Mouse (Mus musculus) layer of hippocampus, adult 18-20 months (tissue): ENCODE data around the gene Ttbk2. TPM values are rescaled to one million over a fixed set of nuclear protein-coding genes. Genes with fewer than 3 reads are reported as not detected.

Source experiments
- DNase-seq, 2 experiments: peaks; one replicate each; pipeline ENCODE4 v3.0.0; 2022; ENCODE audit warnings: low spot score in 2 of 2
- long read RNA-seq: library from polyadenylated mRNA; stranded (forward); transcript quantifications from one replicate; pipeline ENCODE4 v2.0.0, GENCODE M21; 2021
- total RNA-seq, 2 experiments: library from RNA; stranded (reverse); gene quantifications; 2 replicates each; pipeline ENCODE4 v1.2.3; 2021

Ttbk2 gene
- 10 to 100 TPM; 71.5 to 73.2 TPM for total RNA-seq
- long read RNA-seq, full-length matches to known transcripts: 2 of 23 reads
- long read RNA-seq, partial matches to known transcripts: 3 of 23 reads
- long read RNA-seq, other reads (novel, unspliced or antisense): 18 of 23 reads

GRCm38 (mm10) chr2:120850424-120851082 lies at the start of gene Ttbk2:
Ttbk2 (minus strand) TSS chr2:120850604.
- DNase-seq: peak; percentile 98 to 99

GRCm38 (mm10) chr2:120896361-120896760 lies 46.0 kb upstream of the Ttbk2 start:
- no peak for DNase-seq

- no peak for DNase-seq
These were observed 37.2 kb upstream of the Ttbk2 start for GRCm38 (mm10) chr2:120887601-120888000.

- peak in 1 of 2 experiments; percentile 50 for DNase-seq
These were observed 22.8 kb upstream of the Ttbk2 start for GRCm38 (mm10) chr2:120873192-120873591.

GRCm38 (mm10) chr2:120871447-120872336 lies 21.3 kb upstream of the Ttbk2 start:
- DNase-seq: peak in 1 of 2 experiments; percentile 56

GRCm38 (mm10) chr2:120867336-120867735 lies 16.9 kb upstream of the Ttbk2 start:
- DNase-seq: peak; percentile 62 to 73

GRCm38 (mm10) chr2:120866561-120866960 lies 16.2 kb upstream of the Ttbk2 start:
- DNase-seq: peak in 1 of 2 experiments; percentile 30

- no peak for DNase-seq
These were observed 13.0 kb upstream of the Ttbk2 start for GRCm38 (mm10) chr2:120863389-120863788.

- DNase-seq: no peak
These were observed 10.3 kb upstream of the Ttbk2 start for GRCm38 (mm10) chr2:120860699-120861098.

- DNase-seq: no peak
These were observed 7.7 kb upstream of the Ttbk2 start for GRCm38 (mm10) chr2:120858131-120858530.

- DNase-seq: no peak
These were observed 2.7 kb upstream of the Ttbk2 start for GRCm38 (mm10) chr2:120853151-120853550.

- no peak for DNase-seq
These were observed 2.2 kb upstream of the Ttbk2 start for GRCm38 (mm10) chr2:120852626-120853025.

GRCm38 (mm10) chr2:120849449-120850423 lies 668 bp downstream of the Ttbk2 start, which contains the start of gene Cdan1:
Cdan1 (minus strand) TSS chr2:120850128.
- DNase-seq: peak in 1 of 2 experiments; percentile 31

- DNase-seq: no peak
These were observed 5.1 kb downstream of the Ttbk2 start for GRCm38 (mm10) chr2:120845280-120845679.

GRCm38 (mm10) chr2:120843990-120844389 lies 6.4 kb downstream of the Ttbk2 start:
- DNase-seq: no peak

GRCm38 (mm10) chr2:120841211-120841610 lies 9.2 kb downstream of the Ttbk2 start:
- no peak for DNase-seq

- no peak for DNase-seq
These were observed 15.2 kb downstream of the Ttbk2 start for GRCm38 (mm10) chr2:120835167-120835566.

GRCm38 (mm10) chr2:120826936-120827638 lies 23.3 kb downstream of the Ttbk2 start:
- no peak for DNase-seq

- peak in 1 of 2 experiments; percentile 39 for DNase-seq
These were observed 80.0 kb downstream of the Ttbk2 start for GRCm38 (mm10) chr2:120770265-120770935.
